Mouse (Mus musculus): ENCODE results near the gene Kif24. TPM values are rescaled to one million over a fixed set of nuclear protein-coding genes. Genes with fewer than 3 reads are reported as not detected.

Gene Kif24
- polyA plus RNA-seq, 1 experiment from 2014 or later, result 9.1 TPM

DNA sequence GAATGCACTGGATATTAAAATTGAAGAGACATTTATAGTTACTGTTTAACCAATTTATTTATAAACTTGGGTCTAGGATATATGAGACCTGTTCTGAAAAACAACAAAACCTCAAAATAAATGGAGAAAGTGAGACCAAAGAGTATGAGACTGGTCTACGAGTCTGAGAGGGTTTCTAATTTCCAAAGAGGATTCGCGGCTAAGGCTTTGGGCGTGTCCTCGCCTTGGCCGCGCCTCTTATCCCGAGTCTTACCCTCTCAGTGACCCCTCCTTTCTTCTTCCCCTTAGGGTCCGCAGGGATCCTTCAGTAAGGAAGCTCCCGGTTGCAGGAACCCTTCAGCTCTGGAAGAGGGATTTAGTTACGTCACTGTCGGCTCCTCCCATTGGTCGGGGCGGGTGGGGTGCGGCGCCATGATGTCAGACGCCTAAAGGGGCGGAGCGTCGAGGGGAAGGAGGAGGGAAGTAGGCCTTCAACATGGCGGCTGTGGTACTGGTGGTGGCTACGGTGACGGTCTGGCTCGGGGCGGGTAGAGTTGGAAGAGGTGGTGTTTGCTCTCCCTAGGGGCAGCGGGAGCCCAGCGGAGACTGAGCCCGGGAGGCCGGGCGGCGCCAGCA lies 116.0 kb downstream of the Kif24 start, which contains the start of gene Ubap1:
Gene Ubap1, plus strand, starts transcription at position 413 of the 615 bp plus-strand sequence.
- peaks cover 9% of the 10 kb centered on the region for H3K4me1 ChIP-seq
- no peaks in the 10 kb centered on the region for H3K9me3 ChIP-seq
- peaks cover 20% of the 10 kb centered on the region for H3K36me3 ChIP-seq
- H3K27me3 ChIP-seq (ENCODE audit: insufficient read depth, poor library complexity, severe bottlenecking), result no peaks in the 10 kb centered on the region
- H3K27ac ChIP-seq, result peak within 1 kb of the TSS; percentile 97
- DNase-seq (ENCODE audit: low spot score), result peak; percentile 99
- peak within 1 kb of the TSS; percentile 92 for H3K4me3 ChIP-seq
- under 1% methylated on average over 31 of the region's 31 CpGs for WGBS

DNA sequence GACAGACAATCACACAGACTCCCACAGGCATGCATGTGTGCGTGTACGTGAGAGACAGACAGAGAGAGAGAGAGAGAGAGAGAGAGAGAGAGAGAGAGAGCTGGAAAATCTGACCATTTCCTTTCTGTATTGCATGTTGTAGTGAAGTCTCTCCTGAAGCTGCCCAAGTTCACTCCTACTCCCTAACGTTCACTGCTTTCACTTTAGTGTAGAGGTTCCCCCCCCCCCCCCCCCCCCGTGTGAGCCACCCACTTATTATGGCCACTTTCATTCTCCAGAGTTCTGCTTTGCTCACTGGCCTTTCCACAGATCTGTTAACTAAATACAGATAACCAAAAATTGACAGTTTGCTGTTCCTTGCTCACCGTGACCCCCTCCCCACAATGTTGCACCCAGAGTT lies 116.8 kb downstream of the Kif24 start:
- Histone ChIP-seq H3K9me3 (no peaks in the 10 kb centered on the region), H3K4me1 (peaks cover 9% of the 10 kb centered on the region), H3K36me3 (peaks cover 13% of the 10 kb centered on the region), H3K27ac (peak overlapping the region; percentile 97; the same call in 1 of the 2 replicates), H3K4me3 (peak overlapping the region; percentile 92), H3K27me3 (ENCODE audit: insufficient read depth, poor library complexity, severe bottlenecking) (no peaks in the 10 kb centered on the region)
- no peak for DNase-seq (ENCODE audit: low spot score)
- 28% methylated on average over 5 of the region's 5 CpGs for WGBS

DNA sequence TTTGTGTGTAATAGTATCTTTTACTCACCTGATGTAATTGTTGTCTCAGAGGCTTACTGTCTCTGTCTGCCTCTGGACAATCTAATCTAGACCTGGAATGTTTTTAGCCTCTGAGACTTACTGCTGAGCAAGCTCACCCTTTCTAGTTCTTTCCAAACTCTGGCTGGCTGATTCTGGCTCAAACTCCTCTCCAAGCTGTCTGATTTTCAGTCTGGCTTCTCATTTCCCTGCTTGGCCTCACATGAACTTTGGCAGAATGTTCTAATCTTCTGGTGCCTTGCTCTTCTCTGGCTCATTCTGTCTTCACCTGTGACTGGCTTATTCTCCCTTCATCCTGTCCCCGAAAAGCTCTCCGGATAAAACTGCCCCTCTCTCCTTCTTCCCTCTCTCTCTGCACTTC lies 118.7 kb downstream of the Kif24 start:
- Histone ChIP-seq H3K27ac (no peak overlapping the region), H3K9me3 (no peaks in the 10 kb centered on the region), H3K4me3 (no peak overlapping the region), H3K36me3 (0 out of 2 replicates have a peak, but pooled peaks cover under 1% of the 10 kb centered on the region), H3K4me1 (peaks cover 9% of the 10 kb centered on the region), H3K27me3 (ENCODE audit: insufficient read depth, poor library complexity, severe bottlenecking) (no peaks in the 10 kb centered on the region)
- WGBS, result 69% methylated on average over 2 of the region's 2 CpGs
- no peak for DNase-seq (ENCODE audit: low spot score)

DNA sequence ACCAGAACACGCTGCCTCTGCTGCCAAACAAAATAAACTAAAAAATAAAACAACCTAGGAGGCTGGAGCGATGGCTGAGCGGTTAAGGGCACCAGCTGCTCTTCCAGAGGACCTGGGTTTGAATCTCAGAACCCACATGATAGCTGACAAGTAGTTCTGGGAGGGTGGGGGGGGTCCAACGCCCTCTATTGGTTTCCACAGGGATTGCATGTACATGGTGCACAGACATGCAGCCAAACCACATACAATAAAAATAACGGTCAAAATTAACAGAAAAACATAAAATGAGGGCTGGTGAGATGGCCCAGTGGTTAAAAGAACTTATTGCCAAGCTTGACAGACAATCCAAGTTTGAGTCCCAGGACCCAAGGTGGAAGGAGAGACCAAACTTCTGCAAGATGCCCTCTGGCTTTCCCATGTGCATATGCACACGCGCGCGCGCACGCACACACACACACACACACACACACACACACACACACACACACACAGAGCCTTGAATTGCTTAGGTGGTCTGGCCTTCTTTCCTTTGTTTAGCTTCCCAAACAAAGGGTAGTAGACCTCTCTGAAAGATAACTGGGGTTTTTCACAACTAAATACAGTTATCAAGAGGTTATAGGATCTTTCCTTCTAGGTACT lies 123.7 kb downstream of the Kif24 start:
- Histone ChIP-seq H3K36me3 (no peaks in the 10 kb centered on the region), H3K27me3 (ENCODE audit: insufficient read depth, poor library complexity, severe bottlenecking) (no peaks in the 10 kb centered on the region), H3K4me1 (no peaks in the 10 kb centered on the region), H3K9me3 (no peaks in the 10 kb centered on the region), H3K4me3 (no peak overlapping the region), H3K27ac (no peak overlapping the region)
- DNase-seq (ENCODE audit: low spot score), result no peak
- 77% methylated on average over 11 of the region's 11 CpGs for WGBS

Other genes with a start within 250 kb of the Kif24 start
- gene Ubap2, start 189.7 kb downstream of the Kif24 start, polyA plus RNA-seq (2016; fragmentation: Nextera tagmentation; extraction: Ambion mirVana), result 82.1 and 87.0 TPM in 2 replicates
- gene Dcaf12, start 150.0 kb downstream of the Kif24 start, polyA plus RNA-seq (2016; fragmentation: Nextera tagmentation; extraction: Ambion mirVana), result 49.0 and 49.9 TPM in 2 replicates
- gene Ubap1, start 115.9 kb downstream of the Kif24 start, polyA plus RNA-seq (2016; fragmentation: Nextera tagmentation; extraction: Ambion mirVana), result 52.4 and 56.6 TPM in 2 replicates
- gene Nudt2, start 264 bp upstream of the Kif24 start, polyA plus RNA-seq (2016; fragmentation: Nextera tagmentation; extraction: Ambion mirVana), result 48.1 and 56.6 TPM in 2 replicates
- 2.9 and 3.2 TPM in 2 replicates for gene AI464131, start 38.2 kb upstream of the Kif24 start, polyA plus RNA-seq (2016; fragmentation: Nextera tagmentation; extraction: Ambion mirVana)
- gene 1110017D15Rik, start 52.4 kb upstream of the Kif24 start, polyA plus RNA-seq (2016; fragmentation: Nextera tagmentation; extraction: Ambion mirVana), result 1.0 TPM in 1 of 2 replicates, not detected in the other
- 1.5 and 2.2 TPM in 2 replicates for gene Fam219a, start 104.7 kb upstream of the Kif24 start, polyA plus RNA-seq (2016; fragmentation: Nextera tagmentation; extraction: Ambion mirVana)
- 1.4 and 1.7 TPM in 2 replicates for gene Dnaic1, start 104.9 kb upstream of the Kif24 start, polyA plus RNA-seq (2016; fragmentation: Nextera tagmentation; extraction: Ambion mirVana)
- gene Enho, start 175.4 kb upstream of the Kif24 start, polyA plus RNA-seq (2016; fragmentation: Nextera tagmentation; extraction: Ambion mirVana), result 5.3 and 8.9 TPM in 2 replicates
- gene Cntfr, start 232.2 kb upstream of the Kif24 start, polyA plus RNA-seq (2016; fragmentation: Nextera tagmentation; extraction: Ambion mirVana), result 2.6 and 8.9 TPM in 2 replicates
- gene Il11ra1, start 235.1 kb upstream of the Kif24 start, polyA plus RNA-seq (2016; fragmentation: Nextera tagmentation; extraction: Ambion mirVana), result 144 and 147 TPM in 2 replicates
- gene Rpp25l, start 248.6 kb upstream of the Kif24 start, polyA plus RNA-seq (2016; fragmentation: Nextera tagmentation; extraction: Ambion mirVana), result 54.5 and 71.3 TPM in 2 replicates